Mouse (Mus musculus) thymus, postnatal 14 days (tissue): ENCODE results near the gene Il21r.
A peak's percentile ranks its signal among the peaks of the same experiment; 100 is the strongest.

Experiments
- DNase-seq: peaks from one replicate; pipeline ENCODE4 v3.0.0; 2021

Il21r gene

DNA sequence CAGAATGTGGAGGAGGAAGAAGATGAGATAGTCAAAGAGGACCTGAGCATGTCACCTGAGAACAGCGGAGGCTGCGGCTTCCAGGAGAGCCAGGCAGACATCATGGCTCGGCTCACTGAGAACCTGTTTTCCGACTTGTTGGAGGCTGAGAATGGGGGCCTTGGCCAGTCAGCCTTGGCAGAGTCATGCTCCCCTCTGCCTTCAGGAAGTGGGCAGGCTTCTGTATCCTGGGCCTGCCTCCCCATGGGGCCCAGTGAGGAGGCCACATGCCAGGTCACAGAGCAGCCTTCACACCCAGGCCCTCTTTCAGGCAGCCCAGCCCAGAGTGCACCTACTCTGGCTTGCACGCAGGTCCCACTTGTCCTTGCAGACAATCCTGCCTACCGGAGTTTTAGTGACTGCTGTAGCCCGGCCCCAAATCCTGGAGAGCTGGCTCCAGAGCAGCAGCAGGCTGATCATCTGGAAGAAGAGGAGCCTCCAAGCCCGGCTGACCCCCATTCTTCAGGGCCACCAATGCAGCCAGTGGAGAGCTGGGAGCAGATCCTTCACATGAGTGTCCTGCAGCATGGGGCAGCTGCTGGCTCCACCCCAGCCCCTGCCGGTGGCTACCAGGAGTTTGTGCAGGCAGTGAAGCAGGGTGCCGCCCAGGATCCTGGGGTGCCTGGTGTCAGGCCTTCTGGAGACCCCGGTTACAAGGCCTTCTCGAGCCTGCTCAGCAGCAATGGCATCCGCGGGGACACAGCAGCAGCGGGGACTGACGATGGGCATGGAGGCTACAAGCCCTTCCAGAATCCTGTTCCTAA lies 27.3 kb upstream of the Il21r start:
- no peak for DNase-seq

DNA sequence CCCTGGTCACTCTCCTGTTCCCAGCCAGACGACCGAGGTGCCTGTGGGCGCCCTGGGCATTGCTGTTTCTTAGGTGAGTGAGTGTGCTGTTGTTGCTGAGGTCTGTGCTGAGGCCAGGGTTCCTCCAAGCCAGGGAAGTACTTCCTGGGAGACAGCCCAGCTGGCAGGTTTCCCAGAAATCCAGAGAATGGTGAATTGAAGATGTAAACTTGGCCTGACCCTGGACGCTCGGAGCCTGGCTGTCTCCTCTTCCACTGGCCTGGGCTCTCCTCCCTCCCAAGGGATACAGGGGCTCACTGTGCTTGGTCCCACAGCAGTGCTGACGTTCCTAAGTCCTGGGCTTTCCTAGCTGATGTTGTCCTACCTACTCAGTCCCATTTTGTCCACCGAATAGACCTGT lies 26.2 kb upstream of the Il21r start:
- DNase-seq = no peak

DNA sequence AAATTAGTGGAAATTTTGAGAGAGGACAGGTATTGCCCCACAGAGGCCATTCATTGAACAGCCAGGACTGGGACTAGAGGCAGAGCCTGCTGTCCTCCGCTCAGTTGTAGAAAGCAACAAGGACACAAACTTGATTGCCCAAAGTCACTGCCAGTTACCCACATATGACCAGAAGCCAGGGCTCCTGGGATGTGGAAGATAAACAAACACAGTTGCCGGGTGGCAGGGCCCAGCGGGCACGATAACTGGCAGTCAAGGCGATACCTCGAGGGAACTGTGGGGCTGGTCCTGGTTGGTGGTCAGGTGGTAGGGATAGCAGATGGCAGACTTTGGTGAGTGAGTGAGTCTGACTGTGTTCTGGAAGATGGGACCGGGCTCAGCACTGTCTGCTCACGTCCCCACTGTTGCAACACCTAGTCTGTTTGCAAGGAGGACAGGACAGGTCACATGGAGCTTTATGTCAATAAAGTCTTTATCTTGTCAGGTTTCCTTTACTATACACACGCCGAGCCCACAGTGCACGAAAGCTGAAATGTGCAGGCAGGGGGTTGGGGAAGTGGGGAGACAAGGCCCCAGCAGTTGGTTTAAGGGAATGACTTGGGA lies 25.6 kb upstream of the Il21r start:
- DNase-seq = no peak

DNA sequence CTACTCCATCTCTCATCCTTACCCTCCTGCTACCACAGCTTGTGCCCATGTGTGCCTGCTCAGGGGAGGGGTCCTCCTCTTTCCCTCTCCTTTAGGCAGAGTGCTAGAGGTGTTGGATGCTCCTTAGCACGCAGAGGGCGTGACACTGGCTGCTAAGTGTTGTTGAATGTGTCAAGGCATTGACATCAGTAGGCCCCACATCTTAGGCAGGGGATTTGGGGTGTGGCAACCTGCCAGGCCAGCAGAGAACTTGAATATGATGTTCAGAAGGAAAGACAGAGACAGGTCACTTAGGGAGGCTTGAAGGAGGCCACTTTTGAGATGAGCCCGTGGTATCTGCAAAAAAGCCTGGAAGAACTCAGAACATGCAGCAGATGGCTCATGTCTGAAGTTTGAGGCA lies 25.1 kb upstream of the Il21r start:
- no peak for DNase-seq

DNA sequence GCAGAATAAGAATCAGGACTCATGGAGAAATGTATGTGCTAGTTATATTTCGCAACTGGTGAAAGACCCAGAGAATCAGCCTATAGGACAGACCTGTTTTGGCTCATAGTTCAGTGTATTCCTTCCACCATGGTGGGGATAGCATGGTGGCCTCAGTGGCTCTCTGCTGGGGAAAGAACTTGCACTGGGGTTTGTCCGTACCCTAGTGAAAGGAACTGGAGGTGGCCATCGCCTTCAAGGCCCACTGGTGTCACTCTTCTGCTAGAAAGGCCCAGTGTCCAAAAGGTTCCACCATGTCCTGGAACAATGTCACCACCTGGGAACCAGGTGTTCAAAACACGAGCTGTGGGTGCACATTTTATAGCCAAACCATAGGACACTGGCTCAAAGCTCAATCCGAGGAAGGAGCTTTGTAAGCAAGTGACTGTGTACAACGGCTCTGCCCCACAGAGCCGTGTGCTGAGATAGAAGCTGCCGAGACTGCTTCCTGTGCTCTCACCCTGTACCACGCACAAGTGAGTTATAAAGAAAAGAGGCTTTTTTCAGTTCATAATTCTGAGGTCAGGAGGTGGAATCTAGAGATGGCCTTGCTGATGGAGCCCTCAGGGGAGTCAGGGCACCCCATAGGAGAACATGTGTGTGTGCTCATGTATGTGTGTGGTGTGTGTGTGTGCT lies 23.5 kb upstream of the Il21r start:
- DNase-seq = peak; percentile 52

DNA sequence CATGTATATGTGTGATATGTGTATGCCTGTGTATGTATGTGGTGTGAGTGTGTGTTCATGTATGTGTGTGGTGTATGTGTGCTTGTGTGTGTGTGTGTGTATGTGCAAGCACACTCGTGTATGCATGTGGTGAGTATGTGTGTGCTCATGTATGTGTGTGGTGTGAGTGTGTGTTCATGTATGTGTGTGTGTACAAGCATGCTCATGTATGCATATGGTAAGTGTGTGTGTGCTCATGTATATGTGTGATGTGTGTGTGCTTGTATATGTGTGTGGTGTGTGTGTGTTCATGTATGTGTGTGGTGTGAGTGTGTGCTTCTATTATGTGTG lies 23.0 kb upstream of the Il21r start:
- no peak for DNase-seq

DNA sequence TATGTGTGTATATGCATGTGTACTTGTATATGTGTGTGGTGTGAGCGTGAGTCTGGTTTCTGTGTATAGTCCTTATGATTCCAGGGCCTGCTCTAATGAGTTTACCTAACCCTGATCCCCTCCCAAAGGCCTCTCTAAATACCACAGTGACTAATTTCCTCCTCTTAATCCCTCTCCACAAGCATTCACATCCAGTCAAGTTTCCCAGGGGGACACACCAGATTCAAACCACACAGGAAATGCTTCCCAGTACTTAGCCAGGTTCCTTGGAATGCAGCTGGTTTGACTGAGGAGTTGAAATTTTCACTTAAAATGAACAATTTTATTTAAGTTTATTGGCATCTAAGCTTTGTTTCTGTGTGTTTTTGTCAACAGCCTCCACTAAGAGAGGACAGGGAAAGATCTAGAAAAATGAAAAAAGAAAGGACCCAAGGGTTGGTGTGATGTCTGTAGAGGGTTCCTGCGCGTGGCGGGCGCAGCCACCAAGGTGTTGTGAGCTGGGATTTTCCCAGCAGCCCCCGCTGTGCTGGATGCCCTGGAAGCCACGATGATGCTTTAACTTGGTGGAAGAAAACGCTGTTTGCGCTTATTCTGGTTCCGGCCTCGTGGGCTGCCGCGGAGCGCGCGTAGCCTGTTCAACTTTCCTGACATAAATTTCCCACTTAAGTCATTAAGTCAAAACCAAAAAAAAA lies 22.5 kb upstream of the Il21r start:
- DNase-seq = peak; percentile 56

DNA sequence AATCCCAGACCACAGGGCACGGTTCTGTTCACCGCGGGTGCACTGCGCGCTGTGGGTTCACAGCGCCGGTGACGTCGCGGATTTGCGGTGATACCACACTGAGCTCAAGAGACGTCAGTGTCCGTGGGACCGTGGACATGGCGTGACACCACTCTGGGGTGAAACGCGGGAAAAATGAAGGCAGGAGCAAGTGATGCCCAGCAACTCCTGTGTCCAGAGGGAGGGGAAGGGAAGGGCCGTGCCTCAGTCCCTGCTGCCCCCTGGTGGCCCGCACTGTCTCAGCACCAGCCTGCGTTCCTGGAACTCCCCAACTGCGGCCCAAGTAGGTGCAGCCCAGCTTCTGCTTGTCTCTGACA lies 21.9 kb upstream of the Il21r start:
- peak; percentile 95 for DNase-seq

DNA sequence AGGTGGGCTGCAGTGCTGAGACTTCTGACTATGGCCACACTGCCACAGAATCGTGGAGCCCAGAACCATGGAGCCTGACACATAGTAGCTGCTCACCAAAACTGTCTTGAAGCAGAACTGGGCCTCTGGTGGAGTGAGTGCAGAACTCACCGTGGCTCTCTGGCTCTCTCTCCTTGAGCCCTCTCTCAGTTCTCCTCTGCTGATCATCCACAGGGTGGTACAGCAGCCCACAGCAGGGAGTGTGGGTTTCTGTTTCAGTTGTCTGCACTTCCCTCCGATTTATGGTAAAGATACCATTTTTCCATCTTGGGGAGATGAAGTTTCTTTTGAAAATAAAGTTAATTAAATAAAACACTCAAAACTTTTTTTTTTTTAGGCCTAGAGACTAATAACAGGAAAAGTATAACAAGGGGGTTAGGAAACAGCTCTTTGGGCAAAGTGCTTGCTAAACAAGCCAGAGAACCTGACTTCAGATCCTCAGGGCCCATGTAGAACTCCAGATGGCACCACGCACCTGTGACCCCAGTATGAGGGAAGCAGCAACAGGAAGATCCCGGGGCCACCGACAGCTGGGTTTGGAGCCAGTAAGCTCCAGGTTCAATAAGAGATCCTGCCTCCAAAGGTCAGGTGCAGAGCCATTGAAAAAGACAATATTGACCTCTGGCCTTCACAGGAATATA lies 19.8 kb upstream of the Il21r start:
- DNase-seq = peak; percentile 61

DNA sequence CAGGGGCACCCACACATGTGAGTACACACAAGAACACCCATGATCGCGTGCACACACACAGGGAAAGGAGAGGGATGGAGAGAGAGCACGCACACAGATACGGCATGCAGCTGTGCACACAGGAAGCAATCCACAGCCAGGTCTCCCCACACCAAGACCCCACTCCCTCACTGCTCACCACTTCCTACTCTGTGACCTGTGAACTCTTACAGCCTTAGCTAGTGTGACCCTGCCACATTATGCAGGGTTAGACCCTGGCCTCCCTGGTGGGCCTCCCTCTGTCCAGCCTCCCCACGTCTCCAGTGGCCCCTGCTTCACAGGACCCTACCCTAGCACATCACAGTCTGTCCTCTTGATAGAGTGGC lies 19.2 kb upstream of the Il21r start:
- peak; percentile 76 for DNase-seq

DNA sequence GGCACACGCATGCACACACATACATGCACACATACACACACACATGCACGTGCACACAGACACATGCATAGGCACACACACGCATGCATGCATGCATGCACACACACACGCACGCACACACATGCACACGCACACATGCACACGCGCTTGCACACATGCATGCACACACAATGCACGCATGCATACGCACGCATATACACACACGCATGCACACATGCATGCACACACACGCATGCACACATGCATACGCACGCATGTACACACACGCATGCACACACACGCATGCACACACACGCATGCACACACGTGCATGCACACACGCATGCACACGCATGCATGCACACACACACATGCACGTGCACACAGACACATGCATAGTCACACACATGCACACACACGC lies 16.9 kb upstream of the Il21r start:
- DNase-seq = no peak

DNA sequence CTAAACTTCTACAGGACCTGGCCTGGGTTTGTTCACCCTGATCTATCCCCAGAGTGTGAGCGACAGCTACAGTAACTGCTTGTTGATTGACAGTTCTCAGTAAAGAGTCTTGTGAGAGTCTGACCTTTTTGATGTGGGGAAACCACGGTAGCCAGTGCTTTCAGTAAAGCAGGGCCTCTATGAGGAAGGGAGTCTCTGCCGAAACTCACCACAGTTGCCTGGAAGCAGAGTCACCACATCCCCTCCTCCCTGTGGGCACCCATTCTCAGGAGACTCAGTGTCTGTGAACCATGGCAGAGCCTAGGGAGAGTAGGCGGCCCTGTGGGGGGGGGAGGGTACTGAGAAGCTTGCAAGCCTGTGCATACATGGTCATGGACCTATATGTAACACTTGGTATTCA lies 14.5 kb upstream of the Il21r start:
- DNase-seq = peak; percentile 70

DNA sequence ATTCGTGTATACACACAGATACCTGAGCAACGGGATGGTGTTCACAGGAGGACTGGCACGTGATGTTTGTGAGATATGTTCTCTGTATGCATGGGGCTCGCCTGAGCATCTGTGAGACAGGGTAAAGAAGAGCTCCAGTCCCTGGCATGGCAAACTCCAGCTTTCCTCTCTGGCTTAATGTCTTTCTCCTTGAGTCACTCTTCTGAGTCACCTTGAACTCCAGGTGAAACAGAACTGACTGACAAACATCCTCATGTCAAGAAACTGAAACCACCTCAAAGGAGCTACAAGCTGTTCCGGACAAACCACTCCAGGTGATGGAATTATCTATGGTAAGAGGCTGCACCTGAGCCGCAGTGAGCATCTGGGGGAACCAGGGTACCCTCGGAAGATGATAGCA lies 13.3 kb upstream of the Il21r start:
- DNase-seq = no peak

DNA sequence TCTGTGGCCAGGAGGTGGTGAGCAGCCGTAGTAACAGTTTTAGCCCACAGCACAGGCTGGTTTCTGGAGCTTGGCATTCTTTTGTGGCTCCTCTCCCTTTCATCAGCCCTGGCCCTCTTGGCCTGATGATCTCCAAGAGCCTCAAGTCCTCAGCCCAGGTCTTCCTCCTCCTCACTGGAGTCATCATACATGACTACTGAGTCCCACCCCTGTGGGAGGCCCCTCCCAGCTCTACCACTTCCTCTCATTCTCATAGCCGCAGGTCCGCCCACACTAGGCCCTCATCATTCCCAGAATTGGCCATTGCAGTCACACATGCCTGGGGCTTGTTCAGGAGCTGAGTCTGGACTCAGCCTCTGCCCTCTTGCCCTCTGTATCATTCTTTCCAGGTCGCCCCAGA lies 9.4 kb upstream of the Il21r start:
- peak; percentile 82 for DNase-seq

DNA sequence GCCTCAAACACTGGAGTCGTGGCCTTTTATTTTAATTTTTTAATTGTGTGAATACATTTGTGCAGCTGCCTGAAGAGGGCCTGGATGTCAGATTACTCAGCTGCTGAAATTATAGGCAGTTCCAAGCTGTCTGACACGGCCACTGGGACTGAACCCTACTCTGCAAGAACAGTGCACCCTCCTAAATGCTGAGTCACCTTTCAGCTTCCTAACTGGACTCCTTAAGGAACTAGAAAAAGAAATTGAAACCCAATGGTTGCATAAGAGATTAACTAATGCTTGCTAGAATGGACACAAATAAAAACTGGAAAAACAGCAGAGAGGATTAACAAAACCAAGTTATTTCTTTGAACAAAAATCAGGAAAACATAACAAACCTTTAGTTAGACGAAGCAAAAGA lies 6.8 kb upstream of the Il21r start:
- no peak for DNase-seq

DNA sequence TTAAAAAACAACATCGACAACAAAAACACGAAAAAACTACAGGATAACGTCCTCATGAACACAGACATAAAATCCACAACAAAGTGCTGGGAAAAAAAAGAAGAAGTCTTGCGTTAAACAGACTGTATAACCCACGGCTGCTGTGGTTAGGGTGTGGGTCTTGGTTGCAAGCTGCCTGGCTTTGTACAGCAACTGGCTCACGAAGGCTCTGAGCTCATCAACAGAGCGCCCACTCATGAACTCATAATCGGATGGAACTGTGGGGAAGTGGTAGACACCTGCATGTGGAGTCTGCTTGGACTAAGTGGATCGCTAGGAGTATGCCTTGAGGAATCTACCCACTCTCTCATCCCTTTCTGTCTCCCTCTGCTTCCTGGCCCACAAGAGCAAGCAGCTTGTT lies 6.1 kb upstream of the Il21r start:
- peak; percentile 57 for DNase-seq

DNA sequence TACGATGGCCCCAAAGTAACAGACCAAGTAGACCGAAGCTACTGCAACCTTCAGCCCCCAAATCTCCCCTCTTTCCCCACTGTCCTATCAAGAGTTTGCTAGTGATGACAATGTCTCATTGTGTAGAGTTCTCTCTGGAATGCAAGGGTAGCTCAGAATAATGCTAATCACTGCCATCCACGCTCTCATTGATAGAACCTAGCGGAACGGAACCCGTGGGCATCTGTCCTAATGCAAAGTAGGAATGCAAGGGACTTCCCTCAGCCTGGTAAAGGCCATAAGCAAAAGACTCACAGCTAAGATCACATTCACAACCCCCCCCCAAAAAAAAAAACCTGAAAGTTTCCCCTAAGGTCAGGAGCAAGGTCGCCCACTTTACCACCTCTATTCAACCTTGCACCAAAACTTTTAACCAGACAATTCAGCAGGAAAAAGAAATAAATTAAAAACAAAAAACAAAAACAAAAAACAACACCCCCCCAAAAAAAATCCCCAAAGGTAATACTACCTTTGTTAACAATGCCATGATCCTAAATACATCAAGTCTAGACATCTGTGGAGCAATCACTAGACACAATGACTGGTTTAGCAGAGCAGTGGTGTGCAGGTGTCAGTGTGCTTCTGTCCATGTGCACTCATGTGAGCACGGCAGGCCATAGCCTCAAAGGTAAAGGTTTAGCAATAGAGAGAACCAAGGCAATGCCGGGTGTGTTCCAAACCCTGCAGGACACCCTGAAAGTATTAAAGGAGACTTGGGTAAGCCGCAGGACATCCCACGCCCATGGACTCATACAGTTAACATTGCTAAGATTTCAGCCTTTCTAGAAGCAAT lies 5.5 kb upstream of the Il21r start:
- no peak for DNase-seq

DNA sequence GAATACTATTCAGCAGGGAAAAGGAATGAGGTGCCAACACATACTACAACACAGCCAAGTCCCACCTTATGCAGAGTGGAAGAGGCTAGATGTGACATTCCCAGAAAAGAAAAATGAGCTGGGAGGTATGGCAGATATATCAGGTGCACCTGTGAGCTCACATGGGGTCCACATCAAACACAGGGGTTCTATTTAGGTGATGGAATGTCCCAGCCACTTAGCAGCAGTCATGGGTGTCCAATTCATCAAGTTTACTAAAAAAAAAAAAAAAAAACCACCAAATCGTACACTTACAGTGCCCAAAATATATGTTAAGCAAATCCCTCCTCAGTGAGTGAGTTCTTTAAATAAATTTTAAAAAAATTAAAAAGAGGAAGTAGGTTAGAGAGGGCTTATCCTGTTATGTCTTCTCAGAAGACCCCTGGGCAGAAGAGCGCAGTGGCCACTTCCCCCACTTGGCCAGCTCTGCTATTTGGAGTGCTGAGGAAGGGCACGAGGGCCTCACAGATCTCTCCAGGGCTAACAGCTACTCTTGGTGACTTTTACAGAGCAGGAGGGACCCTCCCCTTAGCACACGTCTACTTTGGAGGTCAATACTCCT lies 3.8 kb upstream of the Il21r start:
- no peak for DNase-seq

DNA sequence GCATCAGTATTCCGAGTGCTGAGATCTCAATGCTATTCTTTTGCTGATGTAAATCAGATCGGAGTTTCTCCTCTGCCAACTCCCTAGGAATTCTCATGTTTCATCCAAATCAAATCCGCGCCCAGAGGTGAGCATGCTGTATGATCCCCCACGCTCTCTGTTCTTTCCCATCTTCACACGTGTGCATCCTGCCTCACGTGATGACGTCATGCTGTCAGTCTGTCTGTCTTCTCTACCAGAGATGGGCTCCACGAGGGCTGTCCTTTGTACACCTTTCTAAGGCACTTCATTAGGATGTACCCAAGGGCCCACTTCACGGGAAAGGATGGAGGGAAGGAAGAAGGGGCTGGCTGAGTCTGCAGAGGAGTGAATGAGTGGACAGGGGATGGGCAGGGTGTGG lies 3.1 kb upstream of the Il21r start:
- DNase-seq = no peak

DNA sequence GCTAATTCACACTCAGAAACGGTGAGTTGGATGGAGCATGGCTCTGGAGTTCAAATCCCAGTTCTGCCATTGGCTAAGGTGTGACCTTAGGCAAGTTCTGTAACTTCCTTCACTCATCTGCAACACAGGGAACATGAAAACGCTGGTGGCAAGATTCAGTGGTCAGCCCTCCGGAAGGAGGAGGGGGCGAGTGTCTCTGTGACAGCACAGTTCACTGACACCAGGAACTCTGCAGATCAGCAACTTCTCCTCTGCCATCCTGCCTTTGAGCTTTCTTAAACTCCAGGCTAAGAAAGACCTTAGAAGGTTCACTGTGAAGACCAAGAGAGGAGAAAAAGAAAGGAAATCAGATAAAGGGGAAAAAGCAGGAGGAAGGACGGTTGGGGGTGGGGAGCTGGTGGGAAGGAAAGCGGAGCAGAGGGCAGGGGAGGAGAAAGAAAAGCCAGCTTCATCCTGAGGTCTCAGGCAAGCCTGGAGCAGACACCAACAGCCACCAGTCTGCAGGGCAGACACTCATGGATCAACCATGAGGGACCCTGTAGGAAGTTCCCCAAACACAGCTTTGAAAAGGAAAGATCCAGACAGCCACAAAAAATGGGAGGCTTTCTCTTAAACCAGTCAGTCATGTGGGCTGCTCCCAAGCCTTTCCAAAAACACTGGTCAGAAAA lies 2.5 kb upstream of the Il21r start:
- no peak for DNase-seq

DNA sequence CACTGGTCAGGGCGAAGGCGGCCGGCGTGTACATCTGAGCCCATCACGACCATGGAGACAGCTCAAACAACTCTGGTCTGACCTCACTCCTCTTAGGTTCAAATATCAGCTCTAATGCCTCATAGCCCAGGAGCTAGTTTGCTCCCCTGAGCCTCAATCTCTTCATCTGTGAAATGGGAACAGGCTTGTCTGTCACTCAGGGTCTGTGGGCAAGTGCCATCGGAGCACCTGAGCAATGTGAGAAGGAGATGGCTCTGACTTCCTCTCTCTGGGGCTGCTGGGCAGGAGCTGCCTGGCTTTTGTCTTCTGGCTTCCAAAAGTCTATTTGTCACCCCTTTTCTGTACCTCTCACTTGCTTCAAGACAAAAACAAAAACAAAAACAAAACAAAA lies 2.0 kb upstream of the Il21r start:
- no peak for DNase-seq
